Mouse (Mus musculus): Measurements from ENCODE around the gene Anks3.

Gene Anks3

GRCm38 (mm10) chr16:4963797-4964709 lies at the start of gene Anks3:
Anks3 (minus strand) TSS chr16:4964205.
- in situ Hi-C loops (cut with MboI, MseI), result no loop called here

GRCm38 (mm10) chr16:5013054-5013838 lies 49.2 kb upstream of the Anks3 start, which contains the start of gene Rogdi:
Rogdi (minus strand) TSS chr16:5013553.
- in situ Hi-C loops (cut with MboI, MseI), result no loop called here

- in situ Hi-C loops (cut with MboI, MseI), result no loop called here
These were observed 48.3 kb upstream of the Anks3 start for GRCm38 (mm10) chr16:5012036-5013005.

GRCm38 (mm10) chr16:5011285-5011684 lies 47.3 kb upstream of the Anks3 start:
- in situ Hi-C loops (cut with MboI, MseI), result no loop called here

- in situ Hi-C loops (cut with MboI, MseI), result no loop called here
These were observed 46.4 kb upstream of the Anks3 start for GRCm38 (mm10) chr16:5010371-5010935.

GRCm38 (mm10) chr16:5008076-5008475 lies 44.1 kb upstream of the Anks3 start:
- in situ Hi-C loops (cut with MboI, MseI), result no loop called here

- in situ Hi-C loops (cut with MboI, MseI), result no loop called here
These were observed 43.5 kb upstream of the Anks3 start for GRCm38 (mm10) chr16:5007492-5007891.

GRCm38 (mm10) chr16:5007067-5007466 lies 43.1 kb upstream of the Anks3 start, which contains the start of gene Smim22:
Smim22 (plus strand) TSS chr16:5007288.
- in situ Hi-C loops (cut with MboI, MseI), result no loop called here

GRCm38 (mm10) chr16:5000611-5001010 lies 36.6 kb upstream of the Anks3 start:
- in situ Hi-C loops (cut with MboI, MseI), result no loop called here

- in situ Hi-C loops (cut with MboI, MseI), result no loop called here
These were observed 35.0 kb upstream of the Anks3 start for GRCm38 (mm10) chr16:4998984-4999383.

GRCm38 (mm10) chr16:4997553-4997952 lies 33.5 kb upstream of the Anks3 start, which contains the start of gene Sept12:
Sept12 (minus strand) TSS chr16:4997852.
- in situ Hi-C loops (cut with MboI, MseI), result no loop called here

GRCm38 (mm10) chr16:4993276-4993675 lies 29.3 kb upstream of the Anks3 start:
- in situ Hi-C loops (cut with MboI, MseI), result no loop called here

- in situ Hi-C loops (cut with MboI, MseI), result loop anchor here (5.0 kb wide), 1 partner anchor 158 kb away; no protein-coding TSS in a partner anchor
These were observed 20.7 kb upstream of the Anks3 start for GRCm38 (mm10) chr16:4984717-4985116.

GRCm38 (mm10) chr16:4979755-4980380 lies 15.9 kb upstream of the Anks3 start:
- in situ Hi-C loops (cut with MboI, MseI), result no loop called here

- in situ Hi-C loops (cut with MboI, MseI), result no loop called here
These were observed 14.5 kb upstream of the Anks3 start for GRCm38 (mm10) chr16:4978275-4979051.

GRCm38 (mm10) chr16:4976180-4976579 lies 12.2 kb upstream of the Anks3 start:
- in situ Hi-C loops (cut with MboI, MseI), result no loop called here

GRCm38 (mm10) chr16:4974521-4974920 lies 10.5 kb upstream of the Anks3 start:
- in situ Hi-C loops (cut with MboI, MseI), result no loop called here

- in situ Hi-C loops (cut with MboI, MseI), result no loop called here
These were observed 7.6 kb upstream of the Anks3 start for GRCm38 (mm10) chr16:4971626-4972025.

- in situ Hi-C loops (cut with MboI, MseI), result no loop called here
These were observed 5.2 kb upstream of the Anks3 start for GRCm38 (mm10) chr16:4969055-4969843.
